Mouse (Mus musculus) retina, postnatal 7 days (tissue): ENCODE data around the gene Mrvi1.

ENCODE experiments used
- DNase-seq: peaks from one replicate; pipeline ENCODE4 v3.0.0-alpha.2; 2012; ENCODE audit warnings: low read depth, low spot score

The Mrvi1 gene

GRCm38 (mm10) chr7:110881746-110882333, 100.4 kb downstream of the Mrvi1 start:
- no peak for DNase-seq

DNA sequence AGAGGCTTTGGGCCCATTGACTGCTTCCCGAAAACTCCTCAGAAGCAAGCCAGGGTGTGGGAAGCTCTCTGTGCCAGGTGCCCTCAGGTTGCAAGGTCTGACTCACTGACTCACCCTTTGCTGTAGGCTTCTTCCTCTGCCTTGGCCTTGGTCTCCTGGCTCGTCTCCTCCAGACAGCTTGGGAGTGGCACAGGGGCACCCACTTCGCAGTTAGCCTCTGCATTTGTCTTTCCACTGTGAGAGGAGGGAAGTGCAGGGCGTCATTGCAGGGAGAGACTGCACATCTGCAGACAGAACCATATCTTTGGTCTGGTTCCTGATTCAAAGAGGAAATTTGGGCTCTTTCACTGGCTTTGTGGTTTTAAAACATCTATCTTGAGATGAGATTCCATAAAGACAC, 104.2 kb downstream of the Mrvi1 start:
- no peak for DNase-seq

DNA sequence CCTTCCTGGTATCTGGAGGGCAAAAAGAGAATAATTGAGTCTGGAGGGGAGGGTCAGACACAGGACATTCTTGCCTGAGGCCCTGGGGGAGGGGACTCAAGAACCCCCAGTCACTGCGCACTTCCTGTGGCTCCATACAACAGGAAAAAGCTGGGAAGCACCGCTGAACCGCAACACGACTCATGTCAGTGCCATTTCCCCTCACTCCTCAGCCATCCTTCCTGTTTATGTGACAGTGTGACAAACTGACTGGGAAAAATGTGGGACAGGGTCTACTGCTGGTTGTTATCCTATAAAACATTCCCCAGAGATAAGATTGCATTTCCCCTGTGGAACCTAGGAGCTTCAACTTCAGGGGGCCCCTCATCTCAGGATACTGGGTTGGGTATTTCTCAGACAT, 105.3 kb downstream of the Mrvi1 start:
- no peak for DNase-seq

DNA sequence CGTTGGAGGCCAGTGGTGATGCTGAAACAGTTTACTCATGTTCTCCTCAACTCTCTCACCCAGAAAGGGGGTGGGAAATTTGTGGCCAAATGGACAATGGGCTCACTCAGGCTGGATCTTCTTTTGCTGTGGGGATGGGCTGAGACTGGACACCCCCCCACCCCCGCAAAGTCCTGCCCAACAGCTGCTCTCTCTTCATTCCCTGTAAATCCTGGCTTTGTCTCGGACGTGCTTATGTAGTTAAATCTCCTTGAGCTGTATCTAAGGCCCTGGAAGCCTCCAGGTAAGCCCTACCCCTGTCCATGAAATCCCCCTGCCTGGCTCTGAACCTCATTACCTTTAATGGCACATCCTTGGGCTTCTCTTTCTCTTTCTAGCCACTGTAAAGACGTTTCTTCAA, 113.5 kb downstream of the Mrvi1 start:
- peak; percentile 59 for DNase-seq

DNA sequence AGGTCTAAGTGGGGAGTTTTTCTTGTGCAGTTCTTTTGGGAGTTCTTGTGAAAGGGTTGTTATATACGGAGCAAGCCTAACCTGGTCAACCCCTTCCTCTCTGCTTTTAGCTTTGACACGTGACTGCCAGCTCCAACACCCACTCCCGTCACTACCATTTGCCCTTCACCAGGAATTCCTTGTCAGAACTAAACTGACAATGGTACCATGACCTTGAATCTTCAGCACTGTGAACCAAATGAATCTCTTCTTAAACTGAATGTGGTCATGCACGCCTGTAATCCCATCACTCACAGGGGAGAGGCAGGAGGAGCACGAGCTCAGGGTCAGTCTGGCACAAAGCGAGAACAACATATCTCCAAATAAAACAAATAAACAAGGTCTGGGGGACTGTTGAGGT, 115.1 kb downstream of the Mrvi1 start:
- no peak for DNase-seq

- DNase-seq: no peak
Measured at GRCm38 (mm10) chr7:110866021-110866420, 116.2 kb downstream of the Mrvi1 start.

- DNase-seq: no peak
Measured at GRCm38 (mm10) chr7:110865570-110865969, 116.7 kb downstream of the Mrvi1 start.

GRCm38 (mm10) chr7:110865038-110865437, 117.2 kb downstream of the Mrvi1 start:
- peak; percentile 21 for DNase-seq

DNA sequence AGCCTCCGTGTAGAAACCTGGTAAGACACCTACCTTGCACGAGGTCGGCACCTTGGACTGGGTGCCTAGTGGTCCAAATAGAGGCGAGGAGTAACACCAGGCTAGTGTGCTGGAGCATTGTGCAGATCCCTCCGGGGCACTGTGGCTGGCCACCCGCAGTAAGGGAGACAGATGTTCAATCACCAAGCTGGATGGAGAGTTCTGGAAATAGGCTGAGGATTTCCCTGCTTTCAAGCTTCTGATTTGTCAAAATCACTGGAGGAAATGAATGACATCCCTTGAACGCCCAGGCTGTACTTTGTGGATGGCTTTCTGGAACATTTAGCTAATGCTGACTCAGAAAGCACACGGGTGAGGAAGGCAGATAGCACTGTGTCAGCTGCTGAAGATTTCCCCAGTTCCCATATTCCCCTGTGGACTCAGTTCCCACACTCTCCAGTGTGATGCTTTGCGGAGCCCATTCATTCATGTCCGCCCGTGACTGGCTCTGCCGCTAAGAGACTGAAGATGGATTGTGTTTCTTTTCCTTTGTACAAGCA, 119.4 kb downstream of the Mrvi1 start, which contains the start of gene Lyve1:
Gene Lyve1, minus strand, starts transcription at position 489 of the 539 bp plus-strand sequence.
- DNase-seq: no peak

DNA sequence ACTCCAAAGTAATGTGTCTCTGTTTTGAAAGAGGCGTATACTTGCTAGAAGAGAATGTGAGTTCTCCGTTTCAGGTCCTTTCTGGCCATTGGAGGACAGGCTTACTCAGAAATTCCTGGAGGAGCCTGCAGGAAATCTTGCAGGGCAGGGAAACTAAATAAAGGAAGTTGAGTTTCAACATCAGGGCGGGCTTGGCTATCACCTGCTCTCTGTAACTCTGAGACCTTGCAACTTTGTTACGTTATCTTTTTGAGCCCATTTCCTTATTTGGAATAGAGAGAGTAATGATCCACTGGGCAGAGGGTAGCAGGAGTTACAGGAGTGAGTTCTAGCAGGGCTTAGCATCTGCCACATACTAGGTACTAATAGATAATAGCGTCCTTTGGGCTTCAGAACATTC, 122.1 kb downstream of the Mrvi1 start:
- no peak for DNase-seq

DNA sequence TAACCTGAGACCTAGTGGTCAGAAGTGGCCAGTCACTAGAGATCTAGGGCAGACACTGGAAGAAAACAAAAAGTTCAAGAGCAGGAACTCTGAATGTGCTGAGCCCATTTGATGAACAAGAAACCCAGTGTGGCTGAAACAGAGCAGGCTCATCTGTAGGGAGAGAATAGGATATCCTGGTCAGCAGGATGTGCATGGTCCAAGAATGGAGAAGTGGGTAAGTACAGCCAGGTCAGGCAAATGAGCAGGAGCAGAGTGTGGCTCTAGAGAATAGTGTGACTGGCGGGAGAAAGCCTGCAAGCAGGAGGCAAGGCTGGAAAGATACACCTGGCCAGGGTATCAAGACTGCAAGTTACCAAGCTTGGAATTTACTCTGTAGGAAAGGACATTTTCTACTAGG, 126.7 kb downstream of the Mrvi1 start:
- no peak for DNase-seq

DNA sequence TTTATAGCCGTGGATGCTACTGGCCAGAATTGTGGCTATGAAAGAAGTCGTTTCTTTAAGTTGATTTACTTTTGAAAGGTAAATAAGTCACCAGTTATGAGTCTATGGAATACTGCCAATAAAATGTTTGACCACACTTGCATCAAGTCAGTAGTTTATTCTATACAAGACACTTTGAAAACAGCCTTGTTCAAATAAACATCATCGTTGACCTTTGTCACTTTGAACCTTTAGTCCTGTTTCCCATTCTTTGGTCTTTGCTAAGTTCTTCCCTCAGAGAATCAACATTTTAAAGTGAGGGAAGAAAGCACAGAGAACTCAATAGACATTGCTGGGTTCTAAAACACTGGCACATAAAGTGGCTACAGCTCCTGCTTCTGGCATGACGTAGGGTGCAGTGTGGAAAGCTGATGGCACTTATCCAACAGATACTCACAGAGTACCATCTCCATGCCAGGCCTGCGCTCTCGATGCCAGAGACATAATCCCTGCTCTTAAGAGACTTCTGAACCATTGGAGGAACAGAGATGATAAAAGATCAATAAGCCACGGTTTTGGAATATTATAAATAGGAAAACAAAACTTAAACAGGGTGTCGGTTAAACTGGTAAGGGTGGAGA, 127.2 kb downstream of the Mrvi1 start:
- no peak for DNase-seq

- no peak for DNase-seq
Measured at GRCm38 (mm10) chr7:110854519-110854918, 127.7 kb downstream of the Mrvi1 start.

GRCm38 (mm10) chr7:110853611-110854010, 128.7 kb downstream of the Mrvi1 start:
- no peak for DNase-seq

GRCm38 (mm10) chr7:110851541-110852203, 130.6 kb downstream of the Mrvi1 start:
- no peak for DNase-seq

- no peak for DNase-seq
Measured at GRCm38 (mm10) chr7:110848371-110848770, 133.9 kb downstream of the Mrvi1 start.

DNA sequence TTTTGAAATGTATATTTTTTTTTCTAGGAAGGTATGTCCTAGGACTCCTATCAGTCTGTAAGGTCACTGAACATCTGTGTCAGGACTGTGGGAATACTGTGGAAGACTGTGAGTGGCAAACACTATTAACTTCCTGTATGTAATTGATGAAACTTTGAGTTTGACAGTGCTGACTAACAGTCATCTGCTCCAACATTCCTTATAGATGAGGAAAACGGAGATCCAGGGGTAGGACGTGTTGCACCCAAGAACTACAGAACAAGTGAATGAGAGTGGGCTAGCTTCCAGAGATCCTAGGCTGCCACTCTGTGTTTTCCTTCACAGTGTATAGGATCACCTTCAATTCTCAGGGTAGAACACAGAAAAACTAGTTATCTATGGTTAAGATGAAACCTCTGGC, 134.9 kb downstream of the Mrvi1 start:
- DNase-seq: no peak

DNA sequence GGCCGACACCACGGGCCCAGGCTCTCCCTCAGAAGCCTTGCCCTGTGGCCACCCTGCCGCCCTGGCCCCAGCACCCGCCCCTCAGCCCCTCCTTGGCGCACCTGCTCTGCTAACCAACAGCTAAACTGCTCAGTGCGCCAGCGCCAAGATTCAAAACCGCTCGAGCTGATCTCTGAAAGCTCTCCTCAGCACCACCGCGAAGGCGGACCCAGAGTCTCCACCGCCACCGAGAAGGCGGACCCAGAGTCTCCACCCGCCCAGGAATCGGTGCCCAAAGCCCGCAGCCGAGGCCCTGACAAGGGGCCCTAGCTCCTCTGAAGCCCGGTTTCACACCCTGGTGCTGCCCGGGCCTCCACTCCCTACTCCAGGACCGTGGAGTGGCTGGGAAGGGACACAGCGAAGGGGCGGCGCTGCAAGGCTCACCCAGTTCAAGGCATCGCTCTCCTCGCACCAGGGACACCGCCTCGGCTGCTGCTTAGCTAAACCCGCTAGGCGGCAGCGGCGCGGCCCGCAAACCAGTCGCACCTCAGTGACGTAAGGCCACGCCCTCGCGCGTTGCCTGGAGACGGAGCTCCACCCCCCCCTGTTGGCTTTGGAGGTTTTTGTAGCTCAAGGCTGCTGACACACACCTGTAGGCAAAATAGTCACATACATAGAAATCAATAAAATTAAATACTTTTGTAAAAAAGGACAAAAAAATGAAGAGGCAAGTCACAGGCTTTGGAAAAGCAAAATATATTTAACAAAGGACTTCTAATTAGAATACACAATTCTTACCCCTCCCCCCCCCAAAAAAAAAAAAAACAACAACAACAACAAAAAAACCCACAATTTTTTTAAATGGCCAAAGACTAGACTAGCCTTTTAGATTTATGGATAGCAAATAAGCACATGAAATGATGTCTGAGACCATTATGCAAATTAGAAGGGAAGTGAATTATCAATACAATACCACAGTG, 138.1 kb downstream of the Mrvi1 start, which contains the start of gene Rnf141:
Gene Rnf141, minus strand, starts transcription at position 542 of the 959 bp plus-strand sequence.
- peak; percentile 82 for DNase-seq

- DNase-seq: no peak
Measured at GRCm38 (mm10) chr7:110840332-110840731, 141.9 kb downstream of the Mrvi1 start.

GRCm38 (mm10) chr7:110834522-110834921, 147.7 kb downstream of the Mrvi1 start:
- DNase-seq: no peak

DNA sequence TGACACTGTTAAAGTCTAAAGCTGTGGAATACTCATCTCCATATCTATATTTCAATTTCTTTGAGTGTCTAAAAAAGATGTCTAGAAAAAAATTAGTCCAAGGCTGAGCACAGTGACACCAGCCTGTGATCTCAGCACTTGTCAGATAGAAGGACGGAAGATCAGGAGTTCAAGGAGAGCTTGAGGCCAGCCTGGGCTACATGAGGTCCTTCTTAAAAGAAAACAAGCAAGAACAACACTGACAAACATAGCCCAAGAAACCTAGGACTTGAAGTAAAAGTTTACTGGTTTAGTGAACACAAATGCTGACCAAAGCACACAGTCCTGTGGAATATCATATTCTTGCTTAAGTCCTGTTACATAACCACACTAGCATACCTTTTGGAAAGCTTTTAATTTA, 148.2 kb downstream of the Mrvi1 start:
- no peak for DNase-seq

DNA sequence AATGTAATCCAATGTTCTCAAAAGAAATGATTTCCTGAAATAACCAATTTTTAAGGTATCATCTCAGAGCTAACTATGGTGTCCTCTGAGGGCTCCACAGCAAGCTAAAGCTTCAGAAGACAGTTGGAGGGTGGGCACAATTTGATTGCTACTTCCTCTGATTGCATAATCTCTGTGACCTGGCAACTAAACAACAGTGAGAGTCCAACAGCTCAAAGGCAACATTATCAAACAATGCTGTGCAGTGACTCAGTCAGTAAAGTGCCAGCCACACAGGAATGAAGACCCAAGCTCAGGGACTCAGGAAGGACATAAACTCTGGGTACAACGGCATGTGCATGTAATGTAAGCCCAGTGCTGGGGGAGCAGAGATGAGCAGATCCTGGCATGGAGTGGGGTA, 149.2 kb downstream of the Mrvi1 start:
- no peak for DNase-seq
